ENCODE assay signal across 22 mouse cellular contexts in genomic region chr16:11659111-11659720, GRCm38 (mm10).
DNase-seq lines count a peak whose midpoint lies in the region; ATAC-seq and TF ChIP-seq lines count a peak whose summit lies in the region.
"Had no signal": no experiment of that assay in that cellular context is flagged by ENCODE, and none has a peak within 500 bp of the region (broad histone marks: within the 10 kb centered on the region; RNA-seq: fewer than 3 reads in every experiment).

No protein-coding gene starts in this region.

- peak; percentile 23 for DNase-seq in thymus, postnatal 0 days (ENCODE audit: low spot score)
- DNase-seq in thymus, postnatal 14 days = no peak
- peak; percentile 70 for DNase-seq in splenic B cell, adult 2 months (ENCODE audit: low read depth, low spot score)
- DNase-seq in cerebellum, adult 18-20 months = no peak
- DNase-seq: adrenal gland, postnatal 14 days; cerebellum, postnatal 14 days; gastrocnemius, adult 2 months; heart, adult 18-20 months; right cerebral cortex, adult 18-20 months; spleen, adult 18-20 months; thymus, postnatal 4 days had no signal

- no peak overlapping the region for H3K9ac ChIP-seq in heart, embryonic 12.5 days
- no peak overlapping the region for H3K9ac ChIP-seq in intestine, postnatal 0 days (ENCODE audit: low read depth, low read length)
- H3K9ac ChIP-seq: forebrain, embryonic 13.5 days; heart, embryonic 15.5 days; limb, embryonic 12.5 days; liver, embryonic 15.5 days; midbrain, embryonic 13.5 days had no signal

- no peaks in the 10 kb centered on the region for H3K79me2 ChIP-seq in macrophage (ENCODE audit: inconsistent target)

- no peak overlapping the region for H3K4me3 ChIP-seq in bone marrow macrophage, adult 2 months (ENCODE audit: insufficient read depth, low read length)
- H3K4me3 ChIP-seq in macrophage (ENCODE audit: inconsistent target) = no peak overlapping the region
- H3K4me3 ChIP-seq in heart, embryonic 12.5 days = no peak overlapping the region
- no peak overlapping the region for H3K4me3 ChIP-seq in intestine, postnatal 0 days (ENCODE audit: low read depth, low read length)
- H3K4me3 ChIP-seq: forebrain, embryonic 13.5 days; gastrocnemius, adult 2 months; heart, embryonic 15.5 days; hindbrain, embryonic 10.5 days; layer of hippocampus, adult 2 months; limb, embryonic 12.5 days; liver, embryonic 15.5 days; midbrain, embryonic 13.5 days had no signal

- H3K27ac ChIP-seq in bone marrow macrophage, adult 2 months (ENCODE audit: insufficient read depth, low read depth, low read length) = 0 out of 2 replicates have a peak overlapping the region, but pooled peaks have one; percentile 1
- H3K27ac ChIP-seq in macrophage = peak overlapping the region; percentile 60
- no peak overlapping the region for H3K27ac ChIP-seq in heart, embryonic 12.5 days (ENCODE audit: poor library complexity, severe bottlenecking)
- no peak overlapping the region for H3K27ac ChIP-seq in intestine, postnatal 0 days (ENCODE audit: low read depth, low read length)
- H3K27ac ChIP-seq: forebrain, embryonic 13.5 days; gastrocnemius, adult 2 months; heart, embryonic 15.5 days; hindbrain, embryonic 10.5 days; layer of hippocampus, adult 2 months; limb, embryonic 12.5 days; liver, embryonic 15.5 days; midbrain, embryonic 13.5 days had no signal

- H3K27me3 ChIP-seq in splenic B cell, adult 2 months (ENCODE audit: control insufficient read depth, insufficient read depth, low read length, poor library complexity, severe bottlenecking) = no peaks in the 10 kb centered on the region
- no peaks in the 10 kb centered on the region for H3K27me3 ChIP-seq in heart, embryonic 12.5 days (replicated peaks)
- H3K27me3 ChIP-seq in intestine, postnatal 0 days (replicated peaks; ENCODE audit: control insufficient read depth, insufficient read depth, low read length) = no peaks in the 10 kb centered on the region
- H3K27me3 ChIP-seq: forebrain, embryonic 13.5 days; heart, embryonic 15.5 days; limb, embryonic 12.5 days; liver, embryonic 15.5 days; midbrain, embryonic 13.5 days had no signal

- H3K4me1 ChIP-seq in bone marrow macrophage, adult 2 months (ENCODE audit: control insufficient read depth, insufficient read depth, low read length) = peaks cover 26% of the 10 kb centered on the region
- H3K4me1 ChIP-seq in heart, embryonic 12.5 days (replicated peaks) = peaks cover 6% of the 10 kb centered on the region; the same call in 1 of the 2 replicates
- no peaks in the 10 kb centered on the region for H3K4me1 ChIP-seq in intestine, postnatal 0 days (replicated peaks; ENCODE audit: control insufficient read depth, insufficient read depth, low read length)
- H3K4me1 ChIP-seq: forebrain, embryonic 13.5 days; heart, embryonic 15.5 days; hindbrain, embryonic 10.5 days; liver, embryonic 15.5 days; midbrain, embryonic 13.5 days had no signal

- WGBS in macrophage (ENCODE audit: missing documents) = 7% methylated on average over 6 of the region's 6 CpGs
- 78% methylated on average over 6 of the region's 6 CpGs for WGBS in heart, embryonic 12.5 days
- 82% methylated on average over 6 of the region's 6 CpGs for WGBS in intestine, postnatal 0 days

- H3K4me2 ChIP-seq in heart, embryonic 12.5 days = no peak overlapping the region
- H3K4me2 ChIP-seq in intestine, postnatal 0 days (replicated peaks; ENCODE audit: low read depth) = no peak overlapping the region
- H3K4me2 ChIP-seq: forebrain, embryonic 13.5 days; heart, embryonic 15.5 days; limb, embryonic 12.5 days; liver, embryonic 15.5 days; midbrain, embryonic 13.5 days had no signal

- ATAC-seq in heart, embryonic 12.5 days (ENCODE audit: insufficient number of reproducible peaks, low FRiP score) = no peak
- ATAC-seq in intestine, postnatal 0 days = no peak
- ATAC-seq: forebrain, embryonic 13.5 days; midbrain, embryonic 13.5 days had no signal

- 0 out of 2 replicates have a peak, but pooled peaks cover 9% of the 10 kb centered on the region for H3K36me3 ChIP-seq in macrophage (ENCODE audit: inconsistent target)
- H3K36me3 ChIP-seq in splenic B cell, adult 2 months (ENCODE audit: control insufficient read depth, insufficient read depth, low read length, poor library complexity, severe bottlenecking) = peaks cover 2% of the 10 kb centered on the region; the same call in 1 of the 2 replicates
- no peaks in the 10 kb centered on the region for H3K36me3 ChIP-seq in heart, embryonic 12.5 days
- no peaks in the 10 kb centered on the region for H3K36me3 ChIP-seq in intestine, postnatal 0 days (ENCODE audit: control insufficient read depth, insufficient read depth)
- H3K36me3 ChIP-seq: heart, embryonic 15.5 days; hindbrain, embryonic 10.5 days; limb, embryonic 12.5 days; liver, embryonic 15.5 days; midbrain, embryonic 13.5 days had no signal

- no peaks in the 10 kb centered on the region for H3K9me3 ChIP-seq in heart, embryonic 12.5 days (replicated peaks)
- H3K9me3 ChIP-seq in intestine, postnatal 0 days (ENCODE audit: control insufficient read depth) = no peaks in the 10 kb centered on the region
- H3K9me3 ChIP-seq: forebrain, embryonic 13.5 days; heart, embryonic 15.5 days; hindbrain, embryonic 10.5 days; limb, embryonic 12.5 days; liver, embryonic 15.5 days; midbrain, embryonic 13.5 days had no signal

- TF ChIP-seq CTCF in bone marrow macrophage, adult 2 months (IDR thresholded peaks at IDR 0.05; ENCODE audit: low read depth, low read length) = no peak
- TF ChIP-seq CTCF in intestine, postnatal 0 days (IDR thresholded peaks at IDR 0.05; ENCODE audit: low read depth) = no peak

- no peak for TF ChIP-seq POLR2A in bone marrow macrophage, adult 2 months (IDR thresholded peaks at IDR 0.05; ENCODE audit: borderline replicate concordance, low read depth, low read length)

Comparison
In these comparisons a context has a peak if more than half of its experiments do, and no peak if none do; other contexts are left out.
1. DNase-seq: peak in thymus, postnatal 0 days (single experiment) and splenic B cell, adult 2 months (single experiment); none in thymus, postnatal 14 days (single experiment) and cerebellum, adult 18-20 months (0 of 2).
2. H3K27ac ChIP-seq: peak in bone marrow macrophage, adult 2 months (single experiment) and macrophage (single experiment); none in heart, embryonic 12.5 days (single experiment) and intestine, postnatal 0 days (single experiment).